Mouse (Mus musculus) right cerebral cortex, postnatal 25 days (tissue): Measurements from ENCODE around the gene Syne3.

Source experiments
- DNase-seq: peaks from one replicate; pipeline ENCODE4 v3.0.0; 2022

Syne3 gene

DNA sequence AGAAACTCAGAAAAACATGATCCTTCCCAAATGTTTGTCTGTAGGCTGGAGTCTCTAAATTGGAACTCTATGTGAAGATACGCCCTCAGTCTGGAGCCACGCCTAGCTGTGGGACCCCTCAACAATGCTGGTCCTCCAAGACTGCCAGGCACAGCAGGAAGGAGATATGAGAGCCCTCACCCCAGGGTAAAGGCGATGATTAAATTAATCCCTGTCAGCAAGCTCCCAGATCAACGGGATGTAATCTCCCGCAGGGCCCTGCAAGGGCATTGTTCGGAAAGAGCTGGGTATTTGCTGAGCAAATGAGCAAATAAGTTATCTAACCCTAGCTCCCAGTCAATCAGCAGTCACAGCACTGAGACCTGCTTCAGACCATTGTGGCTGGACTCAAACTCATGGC, 11.1 kb downstream of the Syne3 start:
- no peak for DNase-seq

DNA sequence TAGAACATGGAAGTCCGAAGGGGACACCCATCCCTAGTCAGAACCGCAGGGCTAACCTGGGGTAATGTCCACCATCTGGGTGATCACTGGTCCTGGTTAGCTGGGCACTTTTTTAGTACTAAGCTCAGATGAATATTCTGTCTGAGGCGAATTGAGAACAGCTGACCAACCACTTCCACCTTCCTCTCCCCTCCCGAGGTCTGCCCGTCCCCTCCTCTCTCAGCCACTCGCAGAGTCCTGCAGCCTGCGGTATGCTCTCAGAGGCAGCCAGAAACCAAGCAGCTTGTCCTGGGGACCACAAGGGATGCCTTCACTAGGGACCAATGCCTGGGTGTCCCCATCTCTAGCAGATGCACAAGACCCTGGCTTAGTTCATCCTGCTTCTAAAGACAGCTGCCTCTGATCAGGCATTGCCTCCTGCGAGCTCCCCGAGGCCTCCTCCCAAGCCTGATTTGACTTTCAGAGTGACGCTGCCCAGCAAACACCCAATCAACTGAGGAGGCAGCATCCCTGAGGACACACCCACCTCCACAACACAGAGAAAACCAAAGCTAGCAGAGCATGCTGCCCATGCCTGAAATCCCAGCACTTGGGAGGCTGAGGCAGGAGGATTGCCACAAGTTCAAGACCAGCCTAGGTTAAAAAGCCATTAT, 11.8 kb downstream of the Syne3 start:
- no peak for DNase-seq

DNA sequence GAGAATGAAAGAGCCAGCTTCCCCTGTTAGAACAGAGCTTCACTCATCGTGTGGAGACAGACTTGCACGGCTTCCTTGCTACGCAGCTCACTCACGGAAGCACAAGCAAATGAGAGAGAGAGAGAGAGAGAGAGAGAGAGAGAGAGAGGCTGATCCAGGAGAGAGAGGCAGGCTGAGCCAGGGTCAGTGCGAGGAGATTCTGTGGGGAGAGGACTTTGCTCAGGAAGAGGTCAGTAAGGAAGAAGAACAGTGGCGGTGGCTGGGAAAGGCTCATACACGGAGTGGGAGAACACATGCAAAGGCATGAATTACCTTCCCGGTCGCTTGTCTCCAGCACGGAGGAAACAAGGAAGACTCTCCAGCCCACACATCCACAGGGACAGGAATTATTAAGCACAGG, 12.4 kb downstream of the Syne3 start:
- DNase-seq = no peak

- no peak for DNase-seq
Observed at GRCm38 (mm10) chr12:104996012-104996728, 13.4 kb downstream of the Syne3 start.

- no peak for DNase-seq
Observed at GRCm38 (mm10) chr12:104995259-104995876, 14.2 kb downstream of the Syne3 start.

DNA sequence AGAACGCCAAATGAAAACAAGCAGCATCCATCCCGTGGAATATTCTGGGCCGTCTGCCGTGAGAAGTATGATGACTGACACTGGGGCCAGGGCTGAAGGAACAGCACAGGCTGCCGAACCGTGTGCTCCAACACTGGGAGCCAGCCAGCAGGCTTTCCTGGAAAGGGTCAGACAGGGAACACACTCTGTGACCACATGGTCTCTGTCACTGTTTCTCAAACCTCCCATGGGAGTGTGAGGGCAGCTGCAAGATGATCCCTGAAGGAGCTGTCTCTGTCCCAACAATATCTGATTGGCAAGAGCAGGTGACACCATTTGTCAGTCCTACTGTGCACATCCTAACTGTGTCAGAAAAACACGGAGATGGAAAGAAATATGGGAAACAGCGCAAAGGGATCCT, 16.8 kb downstream of the Syne3 start:
- DNase-seq = no peak

GRCm38 (mm10) chr12:104992123-104992741, 17.4 kb downstream of the Syne3 start:
- DNase-seq = no peak

DNA sequence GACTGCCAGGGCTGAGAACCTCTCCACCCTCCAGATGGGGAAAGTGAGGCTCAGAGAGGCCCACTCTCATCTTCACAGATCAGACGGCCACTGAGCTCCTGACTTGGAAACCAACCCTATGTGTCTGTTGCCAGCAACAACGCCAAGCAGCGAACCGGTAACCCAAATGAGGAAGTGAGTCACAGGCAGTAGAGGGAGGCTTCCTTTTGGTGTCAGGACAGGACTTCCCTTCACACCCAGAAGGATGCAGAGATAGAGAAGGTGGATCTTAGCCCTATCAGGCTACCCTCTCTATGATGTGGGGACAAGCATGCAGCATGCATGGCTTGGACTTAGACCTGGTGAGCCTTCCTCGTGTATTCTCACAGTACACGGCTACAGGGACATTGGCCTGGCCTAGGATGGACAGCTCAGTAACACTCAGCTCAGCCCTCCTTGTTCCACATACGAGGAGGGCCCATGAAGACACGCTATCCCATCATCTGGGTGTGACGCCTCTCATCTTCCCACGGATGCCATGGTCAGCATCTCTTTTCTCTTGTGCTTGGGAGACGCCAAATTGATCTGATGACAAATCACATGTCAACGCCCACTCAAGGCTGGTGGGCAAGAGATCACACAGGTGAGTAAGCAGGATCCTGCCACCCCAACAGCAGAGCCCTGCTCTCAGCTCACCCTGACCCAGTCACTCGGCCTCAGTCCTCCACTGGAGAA, 18.7 kb downstream of the Syne3 start:
- no peak for DNase-seq

GRCm38 (mm10) chr12:104987936-104988335, 21.7 kb downstream of the Syne3 start:
- no peak for DNase-seq

GRCm38 (mm10) chr12:104986781-104987180, 22.8 kb downstream of the Syne3 start:
- no peak for DNase-seq

DNA sequence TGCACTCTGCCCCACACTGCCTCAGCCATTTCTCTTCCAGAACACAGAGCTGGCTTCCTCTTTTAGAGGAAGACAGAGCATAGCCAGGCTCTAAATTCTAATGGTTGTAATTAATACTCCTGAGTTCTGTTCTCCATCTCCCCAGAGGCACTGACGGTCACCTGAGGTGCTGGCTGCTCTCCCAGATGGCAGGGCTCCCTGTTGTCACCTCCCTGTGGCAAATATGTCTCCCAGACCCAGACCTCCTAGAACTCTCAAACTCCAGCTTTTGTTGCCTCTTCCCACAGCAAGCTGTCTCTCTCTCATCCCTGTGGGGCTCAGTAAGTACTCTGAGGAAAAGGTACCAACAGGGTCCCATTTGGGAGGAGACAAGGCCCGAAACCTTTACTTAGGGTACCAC, 23.6 kb downstream of the Syne3 start:
- no peak for DNase-seq

DNA sequence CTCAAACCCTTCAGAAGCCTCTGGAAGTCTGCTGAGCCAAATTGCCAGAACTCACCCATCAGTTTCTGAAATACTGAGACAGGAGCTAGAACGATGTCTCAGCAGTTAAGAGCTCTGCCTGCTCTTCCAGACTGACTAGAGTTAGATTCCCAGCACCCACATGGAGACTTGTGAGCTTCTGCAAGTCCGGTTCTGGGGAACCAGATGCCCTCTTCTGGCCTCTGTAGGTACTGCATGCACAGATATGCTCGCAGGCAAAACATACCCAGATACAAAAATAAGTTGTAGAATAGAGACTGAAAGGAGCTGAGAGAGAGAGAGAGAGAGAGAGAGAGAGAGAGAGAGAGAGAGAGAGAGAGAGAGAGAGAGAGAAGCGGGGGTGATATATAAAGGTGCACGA, 24.5 kb downstream of the Syne3 start:
- DNase-seq = no peak

DNA sequence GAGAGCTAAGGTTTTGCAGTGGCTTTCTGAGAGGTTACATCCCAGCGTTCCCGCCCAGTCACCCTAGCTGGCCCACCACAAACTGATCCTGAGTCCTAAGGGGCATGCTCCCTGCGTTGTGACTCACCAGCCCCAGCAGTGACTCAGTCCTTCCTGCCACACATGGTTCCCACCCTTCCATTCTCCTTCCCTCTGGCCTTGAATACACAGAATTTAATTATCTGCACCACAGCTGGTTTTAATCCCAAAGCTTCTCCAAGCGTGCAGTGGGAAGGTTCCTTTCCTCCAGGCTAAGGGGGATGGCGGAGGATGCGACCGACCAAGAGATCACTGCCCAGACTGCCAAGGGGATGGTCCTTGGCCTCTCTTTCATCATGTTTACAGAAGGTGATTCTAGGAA, 26.1 kb downstream of the Syne3 start:
- DNase-seq = no peak

DNA sequence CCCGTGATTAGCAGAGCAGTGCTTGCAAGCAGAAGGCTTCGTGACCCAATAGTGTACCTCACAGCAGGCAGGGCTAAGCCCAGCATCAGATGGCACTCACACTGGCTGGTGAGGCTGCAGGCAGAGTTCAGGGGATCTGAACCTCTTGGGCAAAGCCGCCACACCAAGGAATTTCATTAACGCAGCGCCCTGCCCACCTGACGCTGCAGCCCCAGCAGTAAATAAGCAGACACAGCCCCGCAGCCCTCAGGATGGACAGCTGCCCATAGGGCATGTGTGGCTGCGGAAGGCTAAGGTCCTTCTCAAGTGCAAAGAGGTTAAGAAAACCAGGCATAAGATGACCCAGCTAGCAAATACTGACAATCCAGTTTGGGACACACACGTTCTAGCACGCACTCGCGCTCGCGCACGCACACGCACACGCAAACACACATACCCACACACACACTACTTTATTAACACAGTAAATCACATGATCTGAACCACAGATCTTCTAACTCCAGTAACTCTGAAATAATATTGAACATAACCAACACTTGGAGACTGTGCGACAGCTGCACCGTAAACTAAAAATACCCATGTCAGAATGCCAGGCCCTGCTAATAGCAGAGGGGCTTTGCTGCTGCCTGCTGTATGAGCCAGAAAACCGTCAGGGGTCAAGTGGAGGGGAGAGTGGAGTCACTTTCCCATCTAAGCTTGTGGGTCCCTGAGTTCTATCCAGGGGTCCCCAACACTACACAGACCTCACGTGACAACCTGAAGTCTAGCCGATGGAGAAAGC, 30.5 kb downstream of the Syne3 start:
- no peak for DNase-seq

GRCm38 (mm10) chr12:104978420-104978819, 31.2 kb downstream of the Syne3 start:
- peak; percentile 7 for DNase-seq

- DNase-seq = no peak
Observed at GRCm38 (mm10) chr12:104976903-104977302, 32.7 kb downstream of the Syne3 start.

- no peak for DNase-seq
Observed at GRCm38 (mm10) chr12:104976331-104976817, 33.2 kb downstream of the Syne3 start.

DNA sequence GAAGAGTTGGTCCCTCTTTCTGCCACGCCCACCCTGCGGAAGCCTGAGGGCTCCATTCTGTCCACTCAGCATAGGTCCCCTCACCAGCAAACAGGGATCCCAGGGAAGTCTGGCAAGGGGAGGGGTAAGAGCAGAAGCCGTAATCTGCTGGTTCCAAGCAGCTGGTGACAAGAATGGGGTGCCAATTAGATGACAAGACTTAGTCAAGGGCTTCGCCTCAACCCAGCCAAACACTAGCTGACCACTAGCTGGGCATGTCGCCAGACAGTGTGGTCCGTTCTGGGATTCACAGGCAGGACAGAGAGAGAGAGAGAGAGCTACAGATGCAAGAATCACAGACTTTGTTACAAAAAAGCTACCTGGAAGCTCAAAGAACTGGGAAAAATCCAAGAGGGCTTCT, 36.7 kb downstream of the Syne3 start:
- no peak for DNase-seq

DNA sequence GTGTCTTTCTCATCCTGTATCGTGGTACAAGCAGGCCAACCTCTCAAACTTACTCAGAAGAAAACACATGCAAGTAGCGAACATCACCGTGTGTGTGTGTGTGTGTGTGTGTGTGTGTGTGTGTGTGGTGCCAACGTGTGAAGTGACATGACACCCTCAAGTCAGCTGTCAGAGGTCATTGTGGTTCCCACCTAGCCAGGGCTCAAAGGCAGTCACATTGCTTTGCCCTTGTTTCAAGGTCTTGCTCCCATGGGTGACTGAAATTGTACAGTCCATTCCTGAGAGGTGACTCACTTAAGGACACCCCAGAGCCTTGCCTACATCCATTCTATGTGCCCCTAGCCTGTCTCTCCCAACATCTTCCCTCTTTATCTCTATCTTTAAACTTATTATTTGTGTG, 40.0 kb downstream of the Syne3 start:
- DNase-seq = no peak

DNA sequence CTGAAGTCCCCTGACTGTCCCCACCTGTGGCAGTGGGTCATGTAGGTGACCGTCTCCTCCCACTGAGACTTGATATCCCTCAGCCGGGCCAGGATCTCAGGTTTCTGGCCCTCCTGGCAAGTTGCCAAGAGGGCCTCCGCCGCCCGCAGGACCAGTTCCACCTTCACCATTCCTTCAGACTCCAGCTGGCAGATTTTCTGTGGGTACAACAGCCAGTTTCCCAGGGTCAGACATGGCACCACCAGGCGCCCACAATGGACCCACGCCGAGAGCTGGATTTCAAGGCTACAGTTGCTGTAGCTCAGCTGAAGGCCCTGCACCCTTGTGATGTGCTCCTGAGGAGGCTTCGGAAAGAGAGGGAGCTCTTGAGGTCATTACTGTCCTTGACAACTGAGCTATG, 40.4 kb downstream of the Syne3 start:
- DNase-seq = no peak

DNA sequence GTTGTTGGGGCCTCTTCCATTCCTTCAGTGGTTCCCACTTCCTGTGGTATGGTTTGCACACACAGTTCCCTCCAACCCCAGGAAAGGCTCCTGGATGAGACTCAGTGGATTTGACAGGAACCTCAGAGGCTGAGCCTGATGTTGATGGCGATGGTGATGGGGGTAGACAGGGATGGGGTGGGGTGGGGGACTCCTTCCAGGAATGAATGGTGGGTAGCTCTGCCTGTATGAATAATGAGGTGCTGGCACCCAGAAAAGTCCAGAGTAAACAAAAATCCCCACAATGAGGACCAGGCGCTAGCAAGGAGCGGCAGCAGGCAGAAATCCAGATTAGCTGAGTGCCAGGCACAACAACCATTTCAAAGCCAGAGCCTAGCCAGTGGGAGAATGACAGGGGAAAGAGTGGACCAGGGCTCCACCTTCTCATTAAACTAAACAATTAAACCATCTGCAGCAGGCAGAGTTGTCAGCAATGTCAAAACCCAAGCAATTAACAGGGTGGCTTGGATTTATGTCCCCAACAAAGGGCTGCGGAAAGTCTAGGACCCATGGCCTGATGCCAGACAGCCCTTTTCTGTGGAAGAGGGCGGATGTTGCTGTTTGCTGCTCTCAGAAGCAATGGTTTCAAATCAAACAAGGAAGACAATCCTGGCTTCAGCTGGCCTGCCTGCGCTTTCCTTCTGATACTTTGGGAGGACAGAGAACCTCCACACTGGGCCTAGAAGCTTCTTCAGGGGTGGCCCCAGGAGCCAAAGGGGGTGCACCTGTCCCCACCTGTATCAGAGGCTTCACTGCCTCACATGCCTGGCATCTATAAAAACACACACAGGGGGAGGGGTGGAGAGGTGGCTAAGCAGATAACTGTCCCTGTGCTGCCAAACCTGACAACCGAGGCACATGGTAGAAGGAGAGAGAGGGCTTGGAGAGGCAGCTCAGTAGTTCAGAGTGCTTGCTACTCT, 44.4 kb downstream of the Syne3 start:
- no peak for DNase-seq
